Mouse (Mus musculus) activated CD4-positive, CD25-positive, alpha-beta regulatory T cell, adult 4 months (primary cell): ENCODE results near the gene Btnl6. TPM values are rescaled to one million over a fixed set of nuclear protein-coding genes. Genes with fewer than 3 reads are reported as not detected.
"Not testable (repeated sequence)": the region's sequence is repeated elsewhere in the genome, so short reads cannot be mapped to it uniquely, and the experiment has no call there.

Source experiments
- ATAC-seq: one replicate; pipeline ENCODE4 v1.8.0; 2017
- polyA plus RNA-seq, 2 experiments: library from polyadenylated mRNA; unstranded; fragments of 100-300 nt; shearing (Covaris generic); gene quantifications; one replicate each; pipeline ENCODE4 v1.2.1; 2017

Gene Btnl6
- polyA plus RNA-seq: not detected

GRCm38 (mm10) chr17:34517252-34517651, at the start of gene Btnl6:
TSS of gene Btnl6 (minus strand) at chr17:34517352.
- ATAC-seq: no peak

- no peak for ATAC-seq
Measured at GRCm38 (mm10) chr17:34564796-34565195, 47.6 kb upstream of the Btnl6 start.

DNA sequence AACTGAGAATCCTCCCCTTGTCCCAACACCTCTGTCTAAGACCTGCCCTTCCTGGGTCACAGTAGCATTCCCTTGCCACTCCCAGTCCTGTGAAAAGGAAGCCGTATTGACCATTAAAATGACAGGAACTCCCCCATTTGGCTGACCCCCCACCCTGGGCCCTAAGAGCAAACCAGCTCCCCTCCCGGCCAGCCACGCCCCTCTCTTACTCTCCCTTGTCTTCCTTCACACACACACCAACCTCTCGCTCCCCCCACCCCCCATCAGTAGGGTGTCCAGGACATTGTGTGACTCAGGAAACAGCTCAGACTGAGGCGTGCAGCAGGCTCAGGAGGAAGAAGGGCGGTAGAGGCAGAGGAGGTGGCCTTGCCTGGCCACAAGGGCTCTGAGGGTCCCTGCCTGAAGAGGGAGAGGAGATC, 46.9 kb upstream of the Btnl6 start, which contains the start of gene Notch4:
TSS of gene Notch4 (plus strand) at position 266 of the 419 bp plus-strand sequence.
- no peak for ATAC-seq

DNA sequence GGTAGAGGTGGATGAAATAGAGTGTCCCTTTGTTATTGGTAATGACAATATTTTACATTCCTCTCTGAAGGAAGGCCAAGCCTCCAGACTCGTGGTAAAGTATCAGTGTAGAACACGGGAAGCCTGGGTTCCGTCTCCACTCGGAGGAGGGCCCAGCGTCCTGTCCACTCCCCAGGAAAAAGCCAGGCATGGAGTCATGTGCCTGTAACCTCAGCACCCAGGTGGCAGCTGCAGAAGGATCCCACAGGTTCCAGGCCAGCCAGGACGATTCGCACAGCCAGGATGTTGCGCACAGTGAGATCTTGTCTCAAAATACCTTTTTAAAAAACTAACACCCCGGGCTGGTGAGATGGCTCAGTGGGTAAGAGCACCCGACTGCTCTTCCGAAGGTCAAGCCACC, 46.2 kb upstream of the Btnl6 start:
- ATAC-seq: no peak

DNA sequence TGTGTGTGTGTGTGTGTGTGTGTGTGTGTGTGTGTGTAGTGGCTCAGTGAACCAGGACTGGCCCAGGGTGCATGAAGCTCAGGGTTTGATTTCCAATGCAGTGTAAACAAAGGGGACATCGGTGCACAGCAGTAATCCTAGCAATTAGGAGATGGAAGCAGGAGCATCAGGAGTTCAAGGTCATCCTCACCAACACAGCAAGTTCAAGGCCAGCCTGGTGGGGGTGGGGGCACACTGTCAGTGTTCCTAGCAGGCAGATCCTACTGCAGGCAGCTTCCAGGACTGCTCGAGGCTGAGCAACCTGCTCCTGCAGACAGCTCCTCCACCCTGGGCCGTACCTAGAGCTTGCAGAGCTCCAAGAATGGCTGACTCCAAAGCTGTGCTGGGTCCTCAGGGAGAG, 45.4 kb upstream of the Btnl6 start:
- ATAC-seq: no peak

DNA sequence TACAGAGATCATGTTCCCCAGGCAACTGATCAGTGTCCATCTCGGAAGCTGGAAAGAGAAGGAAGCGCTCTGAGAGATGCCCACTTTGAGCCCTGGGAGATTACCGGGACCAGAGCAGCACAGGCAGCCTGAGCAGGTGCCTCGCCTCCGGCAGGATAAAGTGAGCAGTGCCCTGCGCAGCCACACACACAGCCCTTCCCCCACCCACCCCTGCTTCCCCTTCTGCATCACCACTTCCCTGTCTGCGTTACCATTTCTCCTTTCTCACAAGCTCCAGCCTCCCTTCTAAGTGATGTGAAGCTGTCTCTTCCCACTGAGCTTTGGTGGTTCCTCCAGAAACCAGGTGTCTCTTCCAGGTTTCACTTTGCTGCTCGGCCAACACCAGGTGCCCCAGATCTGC, 44.0 kb upstream of the Btnl6 start:
- no peak for ATAC-seq

DNA sequence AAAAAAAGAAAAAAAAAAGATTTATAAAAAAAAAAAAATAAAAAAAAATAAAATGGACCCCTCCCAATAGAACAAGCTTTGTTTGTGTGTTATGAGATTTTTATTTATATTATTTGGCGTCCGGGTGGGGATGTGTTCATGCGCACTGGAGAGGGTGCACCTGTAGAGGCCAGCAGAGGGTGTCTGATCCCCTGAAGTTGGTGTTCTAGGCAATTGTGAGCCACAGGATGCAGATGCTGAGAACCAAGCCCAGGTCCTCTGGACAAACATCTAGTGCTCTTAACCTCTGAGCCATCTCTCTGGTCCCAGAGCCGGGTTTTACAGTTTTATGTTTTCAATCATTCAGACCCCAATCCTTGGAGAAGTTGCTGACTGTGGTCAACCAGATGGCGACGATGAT, 43.3 kb upstream of the Btnl6 start:
- ATAC-seq: no peak

- no peak for ATAC-seq
Measured at GRCm38 (mm10) chr17:34559895-34560294, 42.7 kb upstream of the Btnl6 start.

DNA sequence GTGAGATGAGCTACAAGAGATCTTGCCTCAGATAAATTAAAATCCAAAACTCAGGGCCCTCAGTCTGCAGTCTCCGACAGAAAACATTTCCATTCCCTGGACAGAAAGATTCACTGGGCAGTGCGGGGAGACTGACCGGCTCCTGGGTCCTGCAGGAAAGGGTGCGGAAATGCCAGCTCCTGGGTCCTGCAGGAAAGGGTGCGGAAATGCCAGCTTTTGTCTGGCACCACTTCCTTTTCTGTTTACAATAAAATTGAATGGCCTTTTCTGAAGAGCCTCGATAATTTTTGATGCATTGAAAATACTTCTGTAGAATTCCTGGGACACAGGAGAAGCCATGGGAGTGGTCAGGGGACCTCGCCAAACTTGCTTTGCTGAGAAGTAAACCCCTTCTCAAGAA, 42.0 kb upstream of the Btnl6 start:
- no peak for ATAC-seq

- no peak for ATAC-seq
Measured at GRCm38 (mm10) chr17:34557411-34557810, 40.3 kb upstream of the Btnl6 start.

GRCm38 (mm10) chr17:34556406-34556805, 39.3 kb upstream of the Btnl6 start:
- ATAC-seq: no peak

GRCm38 (mm10) chr17:34555483-34555882, 38.3 kb upstream of the Btnl6 start:
- peak; percentile 46 for ATAC-seq

DNA sequence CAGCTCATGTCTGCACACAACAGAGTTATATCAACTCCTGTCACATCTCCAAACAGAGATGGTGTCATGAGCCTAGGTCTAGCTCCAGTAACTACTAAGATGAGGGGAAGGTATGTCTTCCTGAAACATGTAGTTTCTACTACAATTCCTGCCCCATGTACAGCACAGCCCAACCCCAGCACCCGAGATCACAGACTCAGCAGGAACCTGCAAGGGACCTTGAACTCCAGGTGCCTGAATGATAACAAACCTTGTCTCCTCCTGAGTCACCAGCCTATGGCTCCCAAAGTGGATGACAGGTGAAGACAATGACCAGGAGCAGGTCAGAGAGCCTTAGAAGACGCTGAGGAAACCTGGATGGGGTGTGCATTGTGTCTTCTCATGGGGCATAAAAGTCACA, 32.7 kb upstream of the Btnl6 start:
- no peak for ATAC-seq

GRCm38 (mm10) chr17:34549156-34549555, 32.0 kb upstream of the Btnl6 start:
- ATAC-seq: no peak

GRCm38 (mm10) chr17:34547601-34548000, 30.4 kb upstream of the Btnl6 start:
- ATAC-seq: no peak

GRCm38 (mm10) chr17:34546797-34547196, 29.6 kb upstream of the Btnl6 start:
- ATAC-seq: no peak

DNA sequence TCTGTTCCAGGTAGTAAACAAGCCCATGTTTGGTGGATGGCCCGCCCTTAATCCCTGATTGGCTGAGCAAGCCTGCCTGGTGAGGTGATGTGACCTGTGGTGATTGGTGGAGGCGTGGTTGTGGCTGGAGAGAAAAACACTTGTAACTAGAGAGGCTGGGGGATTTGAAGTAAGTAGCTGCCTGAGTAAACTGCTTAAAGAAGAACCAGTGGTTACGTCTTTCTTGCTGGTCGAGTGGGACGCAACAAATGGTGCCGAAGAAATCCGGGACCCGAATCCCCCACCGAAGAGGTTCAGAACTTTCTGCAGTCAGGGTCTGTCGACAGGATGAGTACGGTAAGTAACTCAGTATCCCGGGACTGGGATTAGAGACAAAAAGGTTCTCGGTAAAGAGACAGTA, 26.4 kb upstream of the Btnl6 start:
- not testable (repeated sequence) for ATAC-seq

GRCm38 (mm10) chr17:34532671-34533070, 15.5 kb upstream of the Btnl6 start:
- ATAC-seq: no peak

GRCm38 (mm10) chr17:34519001-34519400, 1.8 kb upstream of the Btnl6 start:
- no peak for ATAC-seq

DNA sequence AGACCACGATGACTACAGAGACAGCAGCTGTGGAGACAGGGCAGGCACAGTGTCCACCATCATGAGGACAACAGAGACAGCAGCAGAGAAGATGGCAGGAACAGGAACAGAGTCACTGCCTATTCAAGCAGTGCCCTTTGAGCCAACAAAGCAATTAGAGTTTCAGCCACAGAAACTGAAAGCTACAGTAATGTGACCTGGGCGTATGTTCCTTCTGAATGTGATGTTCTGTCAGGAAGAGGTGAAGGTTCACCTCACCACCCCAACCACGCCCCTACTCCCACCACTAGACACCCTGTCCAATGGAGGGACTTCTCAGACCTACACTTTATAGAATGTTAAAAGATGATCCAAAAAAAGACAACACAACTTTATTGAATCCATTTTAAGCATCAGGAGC, 1.4 kb upstream of the Btnl6 start:
- ATAC-seq: not testable (repeated sequence)

DNA sequence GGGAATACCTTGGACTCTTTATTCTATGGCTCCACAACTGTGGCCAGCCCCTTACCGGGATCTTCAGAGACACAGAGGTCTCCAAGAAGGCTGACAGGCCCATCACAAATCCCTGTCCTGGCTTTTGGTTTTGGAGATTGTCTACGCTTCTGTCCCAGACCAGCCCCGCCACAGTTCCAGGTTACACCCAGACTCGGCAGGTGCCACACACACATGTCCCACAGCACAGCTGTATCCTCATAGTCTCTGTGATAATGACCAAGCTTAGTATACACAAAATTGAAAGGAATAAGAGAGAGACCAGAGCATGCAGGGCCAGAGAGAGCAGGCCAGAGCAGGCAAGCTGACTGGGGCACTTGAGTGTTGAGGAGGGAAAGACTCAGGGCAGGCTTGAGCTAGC, 643 bp upstream of the Btnl6 start:
- ATAC-seq: no peak

- ATAC-seq: no peak
Measured at GRCm38 (mm10) chr17:34516514-34516913, 638 bp downstream of the Btnl6 start.

DNA sequence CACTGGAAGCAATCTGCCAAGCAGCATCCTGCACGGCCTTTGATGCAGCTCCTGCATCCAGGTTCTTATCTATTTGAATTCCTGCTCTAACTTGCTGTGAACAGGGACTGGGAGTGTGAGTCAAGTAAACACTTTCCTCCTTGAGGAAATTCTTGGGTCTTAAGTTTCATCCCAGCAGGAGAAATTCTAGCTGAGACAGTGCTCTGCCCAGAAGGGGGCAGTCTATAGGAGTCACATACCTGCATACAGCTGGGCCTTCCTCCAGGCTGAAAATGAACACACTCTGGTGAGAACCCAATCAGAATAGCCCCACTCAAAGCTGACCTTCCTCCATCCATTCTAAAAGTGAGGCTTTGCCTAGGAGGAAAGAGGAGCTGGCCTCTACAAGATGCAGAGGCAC, 5.4 kb downstream of the Btnl6 start:
- ATAC-seq: not testable (repeated sequence)

GRCm38 (mm10) chr17:34507591-34507990, 9.6 kb downstream of the Btnl6 start:
- no peak for ATAC-seq

DNA sequence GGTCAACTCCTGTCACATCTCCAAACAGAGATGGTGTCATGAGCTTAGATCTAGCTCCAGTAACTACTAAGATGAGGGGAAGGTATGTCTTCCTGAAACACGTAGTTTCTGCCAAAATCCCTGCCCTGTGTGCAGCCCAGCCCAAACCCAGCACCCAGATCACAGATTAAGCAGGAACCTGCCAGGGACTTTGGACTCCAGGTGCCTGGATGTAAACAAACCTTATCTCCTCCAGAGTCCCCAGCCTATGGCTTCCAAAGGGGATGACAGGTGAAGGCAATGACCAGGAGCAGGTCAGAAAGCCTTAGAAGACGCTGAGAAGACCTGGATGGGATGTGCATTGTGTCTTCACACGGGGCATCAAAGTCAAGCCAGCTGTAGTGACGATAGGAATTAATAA, 19.4 kb downstream of the Btnl6 start:
- ATAC-seq: not testable (repeated sequence)

DNA sequence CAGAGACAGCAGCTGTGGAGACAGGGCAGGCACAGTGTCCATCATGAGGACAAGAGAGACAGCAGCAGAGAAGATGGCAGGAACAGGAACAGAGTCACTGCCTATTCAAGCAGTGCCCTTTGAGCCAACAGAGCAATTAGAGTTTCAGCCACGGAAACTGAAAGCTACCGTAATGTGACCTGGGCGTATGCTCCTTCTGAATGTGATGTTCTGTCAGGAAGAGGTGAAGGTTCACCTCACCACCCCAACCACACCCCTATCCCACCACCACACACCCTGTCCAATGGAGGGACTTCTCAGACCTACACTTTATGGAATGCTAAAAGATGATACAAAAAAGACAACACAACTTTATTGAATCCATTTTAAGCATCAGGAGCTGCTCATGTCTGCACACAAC, 19.8 kb downstream of the Btnl6 start:
- ATAC-seq: not testable (repeated sequence)
